16 mouse cellular contexts compared by ENCODE assay signal in the genomic region with DNA sequence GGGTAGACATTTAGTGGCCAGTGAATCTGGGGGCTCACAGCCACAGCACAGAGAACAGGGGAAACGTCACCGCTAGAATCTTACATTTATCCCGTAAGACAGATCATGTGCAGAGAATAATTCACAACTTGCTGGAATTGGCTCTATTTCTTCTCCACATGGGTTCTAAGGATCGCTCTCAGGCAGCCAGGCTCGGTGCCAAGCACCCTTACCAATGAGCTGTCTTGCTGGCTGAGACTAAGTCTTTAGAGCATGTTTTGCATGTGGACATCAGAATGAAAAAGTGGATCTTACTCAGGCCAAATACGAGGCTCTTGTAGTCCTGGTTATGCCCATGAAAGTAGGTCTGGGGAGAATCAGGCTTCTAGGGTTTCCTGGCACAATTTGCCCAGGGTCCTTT. TPM values are rescaled to one million over a fixed set of nuclear protein-coding genes. Genes with fewer than 3 reads are reported as not detected.
DNase-seq lines count a peak whose midpoint lies in the region; ATAC-seq and TF ChIP-seq lines count a peak whose summit lies in the region.
"Had no signal": no experiment of that assay in that cellular context is flagged by ENCODE, and none has a peak within 500 bp of the region (broad histone marks: within the 10 kb centered on the region; RNA-seq: fewer than 3 reads in every experiment).

No protein-coding gene starts in this region.

- no peak for ATAC-seq in heart, embryonic 16.5 days (replicated peaks; ENCODE audit: extremely low read depth, insufficient read depth, low FRiP score)
- no peak for ATAC-seq in heart, embryonic 11.5 days (replicated peaks; ENCODE audit: insufficient number of reproducible peaks, low FRiP score, low TSS enrichment)
- ATAC-seq: forebrain, embryonic 13.5 days had no signal

- WGBS in heart, embryonic 16.5 days, result 68% methylated on average over 6 of the region's 6 CpGs
- 92% methylated on average over 6 of the region's 6 CpGs for WGBS in heart, embryonic 11.5 days (ENCODE audit: insufficient replicate concordance)

- intact Hi-C loops in left cerebral cortex, postnatal 4 days (cut with DNase I), result no loop called here

- peaks cover 23% of the 10 kb centered on the region for H3K4me1 ChIP-seq in heart, embryonic 16.5 days (ENCODE audit: control insufficient read depth, insufficient read depth, low read length)
- H3K4me1 ChIP-seq in heart, embryonic 11.5 days (ENCODE audit: control insufficient read depth, insufficient read depth, low read length), result no peaks in the 10 kb centered on the region
- H3K4me1 ChIP-seq: embryonic facial prominence, embryonic 15.5 days; forebrain, embryonic 13.5 days; hindbrain, embryonic 15.5 days had no signal

- H3K4me3 ChIP-seq in heart, embryonic 16.5 days (ENCODE audit: low read length), result no peak overlapping the region
- H3K4me3 ChIP-seq in heart, embryonic 11.5 days (ENCODE audit: low read depth, low read length), result no peak overlapping the region
- H3K4me3 ChIP-seq: embryonic facial prominence, embryonic 15.5 days; forebrain, embryonic 13.5 days; heart, embryonic 13.5 days; hindbrain, embryonic 15.5 days had no signal

- H3K27ac ChIP-seq in heart, embryonic 16.5 days (ENCODE audit: low read length), result peak overlapping the region; percentile 10; the same call in 1 of the 2 replicates
- H3K27ac ChIP-seq in heart, embryonic 11.5 days (ENCODE audit: low read depth, low read length), result no peak overlapping the region
- H3K27ac ChIP-seq: embryonic facial prominence, embryonic 15.5 days; forebrain, embryonic 13.5 days; heart, embryonic 13.5 days; hindbrain, embryonic 15.5 days had no signal

- no peaks in the 10 kb centered on the region for H3K9me3 ChIP-seq in heart, embryonic 16.5 days (replicated peaks; ENCODE audit: control insufficient read depth, low read length)
- H3K9me3 ChIP-seq in heart, embryonic 11.5 days (replicated peaks; ENCODE audit: control insufficient read depth, low read length), result no peaks in the 10 kb centered on the region
- H3K9me3 ChIP-seq: embryonic facial prominence, embryonic 15.5 days; forebrain, embryonic 13.5 days; heart, embryonic 13.5 days; hindbrain, embryonic 15.5 days had no signal

- H3K36me3 ChIP-seq in heart, embryonic 16.5 days (ENCODE audit: control insufficient read depth, insufficient read depth), result no peaks in the 10 kb centered on the region
- peaks cover 2% of the 10 kb centered on the region; the same call in 1 of the 2 replicates for H3K36me3 ChIP-seq in heart, embryonic 11.5 days (ENCODE audit: control insufficient read depth, insufficient read depth, low read length)

- no peaks in the 10 kb centered on the region for H3K27me3 ChIP-seq in heart, embryonic 16.5 days (ENCODE audit: control insufficient read depth, insufficient read depth, low read length)
- H3K27me3 ChIP-seq in heart, embryonic 11.5 days (ENCODE audit: control insufficient read depth, insufficient read depth, low read length), result no peaks in the 10 kb centered on the region
- H3K27me3 ChIP-seq: CH12.LX; embryonic facial prominence, embryonic 15.5 days; forebrain, embryonic 13.5 days; heart, embryonic 13.5 days; hindbrain, embryonic 15.5 days had no signal

- no peak overlapping the region for H3K9ac ChIP-seq in heart, embryonic 16.5 days (ENCODE audit: low read length)
- no peak overlapping the region for H3K9ac ChIP-seq in heart, embryonic 11.5 days (ENCODE audit: low read depth, low read length)
- H3K9ac ChIP-seq: embryonic facial prominence, embryonic 15.5 days; forebrain, embryonic 13.5 days; heart, embryonic 13.5 days; hindbrain, embryonic 15.5 days had no signal

- TF ChIP-seq POLR2A in brain, embryonic 14.5 days (IDR thresholded peaks at IDR 0.05; ENCODE audit: borderline replicate concordance, extremely low read depth, insufficient read depth, insufficient read length, poor library complexity, severe bottlenecking), result no peak

- DNase-seq in adrenal gland, postnatal 10 days, result peak; percentile 21
- DNase-seq in adrenal gland, adult (ENCODE audit: inconsistent age in 2 of 2, low spot score in 1 of 2), result no peak
- DNase-seq in left cerebral cortex, postnatal 4 days, result peak; percentile 19
- no peak for DNase-seq in left cerebral cortex, adult 8-10 months (ENCODE audit: low spot score in 2 of 2)
- DNase-seq in brain, embryonic 14.5 days (ENCODE audit: low read depth), result peak; percentile 37
- no peak for DNase-seq in testis, postnatal 10 days (ENCODE audit: low spot score)
- DNase-seq: cerebellum, adult 8-10 months; kidney, adult 18-20 months; layer of hippocampus, postnatal 36 days had no signal

- TF ChIP-seq CTCF in brain, embryonic 14.5 days (IDR thresholded peaks at IDR 0.05; ENCODE audit: borderline replicate concordance, extremely low read depth, insufficient read depth, insufficient read length), result no peak

- H3K4me2 ChIP-seq in heart, embryonic 16.5 days (ENCODE audit: low read depth, low read length), result no peak overlapping the region
- H3K4me2 ChIP-seq in heart, embryonic 11.5 days, result no peak overlapping the region
- H3K4me2 ChIP-seq: embryonic facial prominence, embryonic 15.5 days; forebrain, embryonic 13.5 days; heart, embryonic 13.5 days; hindbrain, embryonic 15.5 days had no signal

RNA-seq across cellular contexts. Expression of a gene that starts 16.5 kb away (rescaled TPM):
- total RNA-seq in adrenal gland, postnatal 10 days (2021), result 10 to 100 TPM; 28.6 to 34.7 TPM
- 26.0 and 26.7 TPM in 2 replicates for polyA plus RNA-seq in heart, embryonic 16.5 days (2015; fragmentation: Nextera tagmentation; extraction: Ambion mirVana)
- polyA plus RNA-seq in heart, embryonic 11.5 days (2014; fragmentation: Nextera tagmentation; extraction: Ambion mirVana), result 28.6 and 34.0 TPM in 2 replicates
- total RNA-seq in left cerebral cortex, postnatal 4 days (2021), result 10 to 100 TPM; 61.8 to 63.7 TPM
- total RNA-seq in left cerebral cortex, adult 8-10 months (2022), result 10 to 100 TPM; 54.8 to 59.4 (median 58.3) TPM
- polyA plus RNA-seq in brain, embryonic 14.5 days (2012; rRNA removed), result 29.9 and 39.5 TPM in 2 replicates

RNA-seq across cellular contexts. Expression of a gene that starts 17.5 kb away (rescaled TPM):
- 10 to 100 TPM; 40.2 to 67.5 TPM for total RNA-seq in adrenal gland, postnatal 10 days (2021)
- polyA plus RNA-seq in heart, embryonic 16.5 days (2015; fragmentation: Nextera tagmentation; extraction: Ambion mirVana), result 197 and 210 TPM in 2 replicates
- polyA plus RNA-seq in heart, embryonic 11.5 days (2014; fragmentation: Nextera tagmentation; extraction: Ambion mirVana), result 223 and 238 TPM in 2 replicates
- total RNA-seq in left cerebral cortex, postnatal 4 days (2021), result 100 to 1,000 TPM; 252 to 269 TPM
- total RNA-seq in left cerebral cortex, adult 8-10 months (2022), result 10 to 100 TPM; 43.9 to 52.6 (median 44.6) TPM
- 225 and 239 TPM in 2 replicates for polyA plus RNA-seq in brain, embryonic 14.5 days (2012; rRNA removed)

Comparison
In these comparisons a context has a peak if more than half of its experiments do, and no peak if none do; other contexts are left out.
1. DNase-seq: peak in adrenal gland, postnatal 10 days (single experiment), left cerebral cortex, postnatal 4 days (single experiment) and brain, embryonic 14.5 days (single experiment); none in adrenal gland, adult (0 of 2), left cerebral cortex, adult 8-10 months (0 of 2) and testis, postnatal 10 days (single experiment).